Mouse (Mus musculus) testis, postnatal 14 days (tissue): ENCODE data around the gene Anapc2.

Experiments
- DNase-seq: peaks from one replicate; pipeline ENCODE4 v3.0.0; 2021; ENCODE audit warnings: low spot score

Anapc2 gene

DNA sequence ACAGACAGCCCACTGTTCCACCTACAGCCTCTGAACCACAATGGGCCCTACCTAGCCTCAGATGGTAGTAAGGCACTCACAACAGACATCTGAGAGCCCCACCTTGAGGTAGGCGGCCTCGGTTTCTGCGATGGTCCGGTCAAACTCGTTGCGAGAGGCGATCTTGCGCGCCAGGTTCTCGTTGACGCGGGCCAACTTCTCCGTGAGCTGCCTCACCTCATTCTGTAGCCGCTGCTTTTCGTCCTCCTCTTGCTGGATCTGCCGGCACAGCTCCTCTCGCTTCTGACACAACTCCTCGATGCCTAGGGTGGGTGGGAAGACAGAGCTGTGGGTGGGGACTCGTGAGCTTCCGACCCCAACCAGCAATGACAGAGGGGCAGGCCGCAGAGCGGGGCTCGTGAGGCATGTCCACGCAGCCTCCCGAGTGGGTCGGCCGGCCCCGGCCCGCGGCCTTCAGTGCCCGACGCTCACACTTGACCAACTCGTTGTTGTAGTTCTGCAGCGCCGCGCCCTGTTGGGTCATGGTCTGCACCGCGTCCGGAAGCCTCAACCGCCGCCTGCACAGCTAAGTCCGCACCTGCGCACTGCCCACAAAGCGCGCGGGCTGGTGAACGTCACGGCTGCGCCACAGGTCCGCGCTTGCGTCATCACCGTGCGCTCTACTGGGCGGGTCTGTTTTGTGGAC is at the start of gene Anapc2, which contains the start of gene Ssna1:
TSS of gene Anapc2 (plus strand) at position 652 of the 685 bp plus-strand sequence.
TSS of gene Ssna1 (minus strand) at position 612 of the 685 bp plus-strand sequence.
- DNase-seq, result peak; percentile 96

- peak; percentile 81 for DNase-seq
Observed at GRCm38 (mm10) chr2:25223681-25224491, 48.4 kb upstream of the Anapc2 start.

DNA sequence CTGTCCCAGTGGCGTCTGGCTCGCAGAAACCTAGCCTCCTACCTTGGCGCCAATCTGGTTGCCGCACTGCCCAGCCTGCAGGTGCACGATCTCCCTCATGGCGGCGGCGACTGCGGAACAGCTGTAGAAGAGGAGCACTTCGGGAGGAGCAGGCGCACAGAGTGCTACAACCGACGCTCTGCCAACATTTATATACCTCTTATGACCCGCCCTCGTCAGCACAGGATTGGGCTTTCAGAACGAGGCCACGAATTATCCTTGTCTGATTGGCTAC is 47.8 kb upstream of the Anapc2 start, which contains the start of gene Tubb4b:
TSS of gene Tubb4b (minus strand) at position 211 of the 274 bp plus-strand sequence.
- DNase-seq, result no peak

GRCm38 (mm10) chr2:25224766-25225752 is 47.2 kb upstream of the Anapc2 start:
- DNase-seq, result peak; percentile 100

GRCm38 (mm10) chr2:25225811-25226379 is 46.4 kb upstream of the Anapc2 start:
- no peak for DNase-seq

- no peak for DNase-seq
Observed at GRCm38 (mm10) chr2:25226864-25227263, 45.4 kb upstream of the Anapc2 start.

DNA sequence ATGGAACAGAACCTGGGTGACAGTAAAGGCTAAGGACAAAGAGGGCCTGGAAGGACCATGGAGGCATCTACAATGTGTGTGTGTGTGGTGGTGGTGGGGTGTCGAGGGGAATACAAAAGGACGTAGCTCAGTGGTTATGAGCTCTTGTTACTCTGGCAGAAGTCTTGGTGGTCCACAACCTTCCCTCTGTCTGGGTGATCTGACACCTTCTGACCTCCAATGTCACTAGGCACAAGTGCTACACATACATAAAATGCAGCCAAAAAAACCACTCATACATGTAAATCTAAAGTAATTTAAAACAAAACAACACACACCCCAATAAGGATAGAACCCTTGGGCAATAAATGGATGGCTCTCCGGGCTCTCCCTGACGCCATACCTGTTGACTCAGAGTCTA is 44.9 kb upstream of the Anapc2 start:
- no peak for DNase-seq

- peak; percentile 76 for DNase-seq
Observed at GRCm38 (mm10) chr2:25228431-25228889, 43.8 kb upstream of the Anapc2 start.

- no peak for DNase-seq
Observed at GRCm38 (mm10) chr2:25228995-25229530, 43.2 kb upstream of the Anapc2 start.

DNA sequence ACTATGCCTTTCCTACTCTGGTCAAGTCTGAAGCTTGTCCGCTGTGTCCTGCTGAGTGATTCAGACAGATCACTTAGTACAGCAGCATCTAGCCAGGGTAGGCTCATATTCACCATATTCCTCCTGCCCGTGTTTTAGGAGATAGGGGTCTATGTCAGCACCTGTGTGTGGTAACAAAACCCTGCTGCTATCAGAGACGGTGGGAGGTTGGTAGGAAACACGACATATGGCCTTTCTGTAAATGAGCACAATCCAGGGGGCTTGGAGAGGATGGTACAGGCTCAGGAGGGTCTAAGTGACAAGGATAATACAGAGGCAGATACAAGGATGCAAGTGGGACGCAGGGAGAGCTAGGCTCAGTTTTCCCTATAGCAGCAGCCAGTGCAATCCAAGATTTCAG is 42.7 kb upstream of the Anapc2 start:
- DNase-seq, result no peak

GRCm38 (mm10) chr2:25230581-25230980 is 41.7 kb upstream of the Anapc2 start:
- DNase-seq, result no peak

DNA sequence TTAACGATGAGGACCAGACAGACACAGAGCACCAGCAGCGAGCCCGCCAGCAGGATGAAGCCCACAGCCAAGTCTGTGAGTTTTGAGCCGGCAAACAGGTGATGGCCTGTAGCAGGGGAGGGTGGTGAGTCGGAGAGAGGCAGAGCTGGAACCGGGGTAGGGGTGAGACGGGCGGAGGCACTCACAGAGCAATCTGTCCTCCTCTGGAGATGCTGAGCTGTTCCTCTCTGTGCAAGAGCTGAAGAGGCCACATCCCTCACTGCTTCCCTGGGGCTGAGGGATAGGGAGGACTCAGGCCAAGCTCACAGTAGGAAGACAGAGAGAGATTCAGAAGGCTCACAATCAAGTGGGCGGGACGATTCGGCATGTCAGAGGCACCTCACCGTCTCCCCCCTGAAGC is 41.2 kb upstream of the Anapc2 start:
- no peak for DNase-seq

DNA sequence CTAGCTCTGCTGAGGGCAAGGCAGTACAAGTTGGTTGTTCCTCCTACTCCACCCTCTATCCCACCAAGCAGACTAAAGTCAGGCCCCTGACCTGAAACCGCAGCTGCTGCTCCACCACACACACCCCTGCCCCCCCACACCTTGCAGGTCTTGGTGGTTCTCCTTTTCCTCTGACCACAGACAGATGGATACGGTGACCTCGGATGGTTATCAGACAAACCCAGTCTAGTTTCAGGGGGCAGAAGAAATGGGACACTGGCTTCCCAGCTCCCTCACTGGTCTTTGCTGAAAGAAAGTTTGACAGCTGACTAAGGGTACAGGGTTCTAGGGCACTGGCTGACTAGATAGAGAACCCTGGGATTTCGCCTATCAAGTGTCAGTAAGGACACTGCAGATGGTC is 38.9 kb upstream of the Anapc2 start:
- no peak for DNase-seq

GRCm38 (mm10) chr2:25234050-25234449 is 38.2 kb upstream of the Anapc2 start, which contains the start of gene Slc34a3:
Gene Slc34a3, minus strand, starts transcription at chr2:25234364.
- DNase-seq, result no peak

DNA sequence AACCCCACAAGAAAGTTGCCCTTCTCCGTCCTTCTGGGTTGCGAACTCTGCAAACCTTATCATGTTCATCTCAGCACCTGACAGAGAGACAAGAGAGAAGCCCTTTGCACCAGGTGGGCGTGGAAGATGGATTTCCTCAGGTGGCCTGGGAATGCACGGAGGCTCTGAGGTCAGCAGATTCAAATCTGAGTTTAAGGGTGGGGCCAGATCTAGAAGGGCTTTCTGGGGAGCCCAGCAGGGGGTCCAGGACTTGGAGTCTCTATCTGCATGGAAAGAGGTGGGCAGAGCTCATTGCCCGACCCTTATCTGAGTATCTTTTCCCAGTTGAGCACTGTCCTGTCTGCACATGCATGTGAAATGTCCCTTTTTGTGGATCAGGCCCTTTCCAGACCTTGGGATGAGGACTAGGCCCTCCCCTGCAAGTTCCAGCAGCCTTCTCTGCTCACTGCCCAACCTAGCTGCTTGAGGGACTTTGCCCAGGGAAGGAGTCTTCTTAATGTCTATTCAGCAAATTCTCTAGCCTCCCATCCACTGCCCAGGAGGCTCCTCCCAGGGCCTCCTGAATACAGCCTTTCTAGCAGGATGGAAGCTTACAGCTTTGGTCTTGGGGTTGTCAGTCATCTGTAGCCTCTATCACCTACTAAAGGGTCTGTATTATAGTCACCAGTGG is 37.6 kb upstream of the Anapc2 start:
- DNase-seq, result no peak

DNA sequence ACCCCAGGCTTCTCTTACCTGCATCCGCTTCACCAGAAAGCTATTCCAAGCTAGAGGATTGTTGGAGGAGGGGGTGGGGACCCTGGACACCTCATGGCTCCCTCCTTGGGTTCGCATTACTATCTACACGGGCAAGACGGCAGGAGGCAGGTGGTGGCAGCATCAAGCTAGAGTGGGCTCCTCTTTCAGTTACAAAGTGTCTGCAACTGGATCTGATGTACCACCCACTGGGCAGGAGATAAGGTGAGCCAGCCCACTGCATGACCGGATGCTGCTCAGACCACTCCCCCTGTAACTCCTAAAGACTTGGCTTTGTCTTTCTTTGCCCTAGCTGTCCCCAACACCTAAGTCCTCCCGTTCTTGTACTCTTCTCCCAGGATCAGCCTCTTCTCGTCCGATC is 35.7 kb upstream of the Anapc2 start, which contains the start of gene Rnf224:
TSS of gene Rnf224 (minus strand) at position 174 of the 400 bp plus-strand sequence.
- DNase-seq, result no peak

DNA sequence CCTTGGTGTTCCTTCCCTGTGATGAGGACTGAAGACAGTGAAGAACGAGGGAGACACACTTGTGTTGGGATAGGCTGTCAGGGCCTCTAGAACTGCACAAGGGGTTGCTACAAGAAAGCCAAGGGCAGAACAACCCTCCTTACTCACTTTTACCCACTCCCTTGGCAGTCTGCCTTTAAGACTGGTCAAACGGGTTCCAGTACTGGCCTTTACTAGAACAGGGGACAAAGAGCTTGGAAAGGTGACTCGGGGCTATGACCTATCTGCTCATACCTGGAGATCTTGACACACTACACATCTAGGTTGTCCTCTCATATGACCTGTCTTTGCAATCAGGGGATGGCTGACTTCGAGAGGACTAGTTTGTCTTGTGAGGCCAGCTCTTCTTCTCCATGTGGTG is 34.8 kb upstream of the Anapc2 start:
- DNase-seq, result no peak

GRCm38 (mm10) chr2:25238106-25238505 is 34.2 kb upstream of the Anapc2 start:
- DNase-seq, result no peak

GRCm38 (mm10) chr2:25239766-25240165 is 32.5 kb upstream of the Anapc2 start:
- no peak for DNase-seq

- DNase-seq, result no peak
Observed at GRCm38 (mm10) chr2:25240310-25240709, 32.0 kb upstream of the Anapc2 start.
